ENCODE assay signal across 8 mouse cellular contexts in genomic region chr3:96332631-96333395, GRCm38 (mm10). TPM values are rescaled to one million over a fixed set of nuclear protein-coding genes. Genes with fewer than 3 reads are reported as not detected.
A peak's percentile ranks its signal among the peaks of the same experiment; 100 is the strongest.
DNase-seq lines count a peak whose midpoint lies in the region; ATAC-seq lines count a peak whose summit lies in the region.

No protein-coding gene starts in this region.

- no peak for ATAC-seq in midbrain, embryonic 11.5 days (ENCODE audit: low FRiP score)
- ATAC-seq in midbrain, embryonic 16.5 days, result no peak
- peak; percentile 34 for ATAC-seq in activated CD4-positive, CD25-positive, alpha-beta regulatory T cell, adult 4 months
- ATAC-seq in intestine, embryonic 16.5 days, result peak; percentile 21; the same call in 1 of the 2 replicates
- peak; percentile 20; the same call in 1 of the 2 replicates for ATAC-seq in stomach, embryonic 16.5 days (ENCODE audit: insufficient read depth, low FRiP score)

- peak overlapping the region; percentile 15 for H3K4me2 ChIP-seq in midbrain, embryonic 11.5 days
- no peak overlapping the region for H3K4me2 ChIP-seq in midbrain, embryonic 16.5 days (ENCODE audit: low read length)
- H3K4me2 ChIP-seq in intestine, embryonic 16.5 days (ENCODE audit: low read depth, low read length), result peak overlapping the region; percentile 56
- peak overlapping the region; percentile 54 for H3K4me2 ChIP-seq in stomach, embryonic 16.5 days (ENCODE audit: low read depth, low read length)

- H3K27ac ChIP-seq in midbrain, embryonic 11.5 days (ENCODE audit: low read depth, low read length), result no peak overlapping the region
- no peak overlapping the region for H3K27ac ChIP-seq in midbrain, embryonic 16.5 days (ENCODE audit: low read length)
- H3K27ac ChIP-seq in intestine, embryonic 16.5 days (ENCODE audit: low read length), result no peak overlapping the region
- H3K27ac ChIP-seq in stomach, embryonic 16.5 days (ENCODE audit: low read length), result no peak overlapping the region

- peaks cover 6% of the 10 kb centered on the region for H3K4me1 ChIP-seq in midbrain, embryonic 11.5 days (ENCODE audit: control insufficient read depth, insufficient read depth, low read length)
- H3K4me1 ChIP-seq in midbrain, embryonic 16.5 days (ENCODE audit: control insufficient read depth, insufficient read depth, low read length), result no peaks in the 10 kb centered on the region
- H3K4me1 ChIP-seq in intestine, embryonic 16.5 days (ENCODE audit: control insufficient read depth, insufficient read depth, low read length), result peaks cover 9% of the 10 kb centered on the region
- 0 out of 2 replicates have a peak, but pooled peaks cover 3% of the 10 kb centered on the region for H3K4me1 ChIP-seq in stomach, embryonic 16.5 days (ENCODE audit: control insufficient read depth, insufficient read depth, low read length)

- no peaks in the 10 kb centered on the region for H3K9me3 ChIP-seq in midbrain, embryonic 11.5 days (ENCODE audit: control insufficient read depth, low read length)
- no peaks in the 10 kb centered on the region for H3K9me3 ChIP-seq in midbrain, embryonic 16.5 days (replicated peaks; ENCODE audit: control insufficient read depth, low read length, poor library complexity, severe bottlenecking)
- H3K9me3 ChIP-seq in intestine, embryonic 16.5 days (ENCODE audit: control insufficient read depth, low read length), result no peaks in the 10 kb centered on the region
- no peaks in the 10 kb centered on the region for H3K9me3 ChIP-seq in stomach, embryonic 16.5 days (replicated peaks; ENCODE audit: control insufficient read depth, low read length)

- 4% methylated on average over 27 of the region's 27 CpGs for WGBS in midbrain, embryonic 11.5 days
- 3% methylated on average over 27 of the region's 27 CpGs for WGBS in midbrain, embryonic 16.5 days
- WGBS in intestine, embryonic 16.5 days, result 6% methylated on average over 27 of the region's 27 CpGs
- 6% methylated on average over 27 of the region's 27 CpGs for WGBS in stomach, embryonic 16.5 days

- H3K9ac ChIP-seq in midbrain, embryonic 11.5 days (ENCODE audit: low read length), result no peak overlapping the region
- H3K9ac ChIP-seq in midbrain, embryonic 16.5 days (ENCODE audit: low read depth, low read length), result no peak overlapping the region
- H3K9ac ChIP-seq in intestine, embryonic 16.5 days (ENCODE audit: low read depth, low read length), result no peak overlapping the region
- H3K9ac ChIP-seq in stomach, embryonic 16.5 days (ENCODE audit: low read length), result no peak overlapping the region

- peaks cover 80% of the 10 kb centered on the region for H3K27me3 ChIP-seq in midbrain, embryonic 11.5 days (ENCODE audit: control insufficient read depth, insufficient read depth, low read length)
- H3K27me3 ChIP-seq in midbrain, embryonic 16.5 days (ENCODE audit: control insufficient read depth, insufficient read depth, low read depth, low read length), result peaks cover 76% of the 10 kb centered on the region
- peaks cover 57% of the 10 kb centered on the region for H3K27me3 ChIP-seq in intestine, embryonic 16.5 days (replicated peaks; ENCODE audit: control insufficient read depth, insufficient read depth, low read length)
- peaks cover 77% of the 10 kb centered on the region for H3K27me3 ChIP-seq in stomach, embryonic 16.5 days (ENCODE audit: control insufficient read depth, insufficient read depth, low read length)

- no peaks in the 10 kb centered on the region for H3K36me3 ChIP-seq in midbrain, embryonic 11.5 days (ENCODE audit: control insufficient read depth, insufficient read depth, low read length)
- no peaks in the 10 kb centered on the region for H3K36me3 ChIP-seq in midbrain, embryonic 16.5 days (ENCODE audit: control insufficient read depth, insufficient read depth, low read length)
- H3K36me3 ChIP-seq in intestine, embryonic 16.5 days (ENCODE audit: control insufficient read depth, insufficient read depth, low read length), result no peaks in the 10 kb centered on the region
- no peaks in the 10 kb centered on the region for H3K36me3 ChIP-seq in stomach, embryonic 16.5 days (ENCODE audit: control insufficient read depth, insufficient read depth, low read length)

- H3K4me3 ChIP-seq in midbrain, embryonic 11.5 days (ENCODE audit: low read depth, low read length), result peak overlapping the region; percentile 4; the same call in 1 of the 2 replicates
- no peak overlapping the region for H3K4me3 ChIP-seq in midbrain, embryonic 16.5 days (ENCODE audit: low read depth, low read length)
- H3K4me3 ChIP-seq in intestine, embryonic 16.5 days (ENCODE audit: low read length), result peak overlapping the region; percentile 36
- H3K4me3 ChIP-seq in stomach, embryonic 16.5 days (replicated peaks; ENCODE audit: low read length), result peak overlapping the region; percentile 2; the same call in 1 of the 2 replicates

- DNase-seq in midbrain, embryonic 11.5 days (ENCODE audit: low spot score, missing footprints), result peak; percentile 93
- DNase-seq in cerebellum, postnatal 25 days, result no peak
- DNase-seq in lung, postnatal 14 days, result no peak
- no peak for DNase-seq in layer of hippocampus, adult 9-11 months

RNA-seq across cellular contexts. Expression of gene Fcgr1, which starts 39.0 kb away (rescaled TPM):
- polyA plus RNA-seq in midbrain, embryonic 11.5 days (2014; fragmentation: Nextera tagmentation; extraction: Ambion mirVana), result 1.7 and 2.1 TPM in 2 replicates
- 0.89 and 1.5 TPM in 2 replicates for polyA plus RNA-seq in midbrain, embryonic 16.5 days (2015; fragmentation: Nextera tagmentation; extraction: Ambion mirVana)
- not detected for polyA plus RNA-seq in activated CD4-positive, CD25-positive, alpha-beta regulatory T cell, adult 4 months (2017; shearing (Covaris generic))
- polyA plus RNA-seq in intestine, embryonic 16.5 days (2015; fragmentation: Nextera tagmentation; extraction: Ambion mirVana), result 3.6 and 3.7 TPM in 2 replicates
- polyA plus RNA-seq in stomach, embryonic 16.5 days (2015; fragmentation: Nextera tagmentation; extraction: Ambion mirVana), result 3.0 and 3.4 TPM in 2 replicates

Comparison
In these comparisons a context has a peak if more than half of its experiments do, and no peak if none do; other contexts are left out.
1. ATAC-seq: peak in activated CD4-positive, CD25-positive, alpha-beta regulatory T cell, adult 4 months (single experiment), intestine, embryonic 16.5 days (single experiment) and stomach, embryonic 16.5 days (single experiment); none in midbrain, embryonic 11.5 days (single experiment) and midbrain, embryonic 16.5 days (single experiment).